Mouse (Mus musculus): ENCODE results near the gene Nfkbia.

Nfkbia gene

DNA sequence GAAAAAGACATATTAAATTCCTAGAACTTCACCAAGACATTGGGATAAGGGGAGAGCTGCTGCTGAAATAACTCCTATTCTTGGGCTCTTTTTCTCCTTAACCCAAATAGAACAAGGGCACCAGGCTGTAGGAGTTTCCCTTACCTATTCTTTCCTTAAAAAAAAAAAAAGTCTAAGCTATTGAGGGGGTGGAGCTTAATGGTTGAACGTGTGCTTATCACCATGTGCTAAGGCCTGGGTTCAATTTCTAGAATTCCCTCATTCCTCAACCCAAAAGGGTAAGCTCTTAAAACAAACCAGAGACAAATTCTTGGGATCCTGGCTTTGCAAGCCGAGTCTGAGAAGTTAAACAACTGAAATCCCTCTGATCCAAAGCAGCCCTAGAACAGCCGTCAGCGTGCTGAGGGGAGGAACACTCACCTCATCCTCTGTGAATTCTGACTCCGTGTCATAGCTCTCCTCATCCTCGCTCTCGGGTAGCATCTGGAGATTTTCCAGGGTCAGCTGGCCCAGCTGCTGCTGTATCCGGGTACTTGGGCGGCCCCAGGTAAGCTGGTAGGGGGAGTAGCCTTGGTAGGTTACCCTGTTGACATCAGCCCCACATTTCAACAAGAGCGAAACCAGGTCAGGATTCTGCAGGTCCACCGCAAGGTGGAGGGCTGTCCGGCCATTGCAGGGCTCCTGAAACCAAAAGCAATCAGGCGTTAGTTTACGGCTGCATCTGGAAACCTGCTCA is 2.3 kb downstream of the Nfkbia start:
- DNase-seq = peak; percentile 32

DNA sequence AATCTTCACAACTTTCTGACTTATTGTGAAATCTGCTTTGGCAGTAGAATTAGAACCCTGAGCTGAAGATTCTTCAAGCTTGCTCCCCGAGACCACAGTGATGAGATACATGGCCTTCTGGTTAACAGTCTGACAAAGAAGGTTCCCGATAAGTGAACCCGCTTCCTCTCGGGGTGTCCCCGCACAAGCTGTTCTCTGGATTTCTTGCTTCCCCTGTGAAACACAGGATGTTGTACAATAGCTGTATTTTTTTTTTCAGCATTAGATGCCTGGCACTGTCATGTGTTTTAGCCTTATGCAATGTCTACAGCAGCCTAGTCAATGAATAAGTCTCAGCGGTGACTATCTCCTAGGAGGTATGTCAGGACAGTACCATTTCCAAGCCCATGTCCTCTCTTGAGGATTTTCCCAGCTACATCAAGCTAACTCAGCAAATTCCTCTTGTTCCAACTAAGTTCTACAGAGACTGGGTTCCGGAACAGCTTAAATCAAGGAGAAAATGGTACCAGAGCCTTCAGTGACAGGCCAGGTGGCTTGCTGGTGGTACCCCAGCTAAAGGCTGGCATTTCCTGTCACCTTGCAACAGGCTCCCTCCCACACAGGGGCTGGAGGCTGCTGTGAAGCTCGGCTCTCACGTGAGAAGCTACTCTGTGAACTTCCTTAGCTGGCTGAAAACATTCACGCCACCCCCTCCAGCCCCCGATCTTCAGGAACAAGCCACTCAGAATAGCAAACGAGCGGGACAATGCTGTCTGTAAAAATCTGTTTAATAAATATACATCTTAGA is 3.6 kb downstream of the Nfkbia start:
- no peak for DNase-seq

DNA sequence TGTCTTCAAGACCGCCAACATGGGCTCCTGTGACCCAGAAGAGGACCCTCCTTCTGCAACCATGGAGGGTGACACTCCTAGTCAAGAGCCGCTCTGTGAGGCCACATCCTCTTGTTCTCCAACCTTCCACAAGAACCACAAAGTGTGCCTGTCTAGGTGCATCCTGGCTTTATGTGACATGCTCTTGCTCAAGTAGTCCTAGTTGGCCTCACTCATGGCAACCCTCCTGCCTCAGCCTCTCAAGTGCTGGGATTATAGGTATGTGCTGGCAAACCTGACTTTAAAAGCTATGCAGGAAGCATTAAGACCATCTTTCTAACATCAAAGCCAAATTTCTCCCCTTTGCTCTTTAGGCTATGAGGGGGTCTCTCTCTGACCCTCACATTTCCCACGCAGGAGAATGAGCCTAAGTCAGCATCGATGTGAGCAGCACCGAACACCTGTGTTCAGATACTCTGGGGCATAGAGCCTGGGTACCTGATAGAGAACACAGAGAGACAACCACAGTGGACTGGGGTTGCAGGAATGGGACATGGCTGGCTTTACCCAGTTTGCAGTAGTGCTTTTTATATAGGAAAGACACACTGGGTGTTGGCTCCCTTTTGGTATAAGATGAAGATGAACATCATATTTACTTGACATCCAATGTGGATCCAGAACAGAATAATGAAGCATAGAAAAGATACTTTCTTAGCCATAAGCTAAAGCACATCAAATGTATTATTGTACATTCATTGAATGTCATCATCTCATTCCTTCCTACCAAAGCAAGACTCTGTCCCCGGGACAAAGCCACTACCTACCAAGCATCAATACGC is 4.4 kb downstream of the Nfkbia start:
- no peak for DNase-seq

DNA sequence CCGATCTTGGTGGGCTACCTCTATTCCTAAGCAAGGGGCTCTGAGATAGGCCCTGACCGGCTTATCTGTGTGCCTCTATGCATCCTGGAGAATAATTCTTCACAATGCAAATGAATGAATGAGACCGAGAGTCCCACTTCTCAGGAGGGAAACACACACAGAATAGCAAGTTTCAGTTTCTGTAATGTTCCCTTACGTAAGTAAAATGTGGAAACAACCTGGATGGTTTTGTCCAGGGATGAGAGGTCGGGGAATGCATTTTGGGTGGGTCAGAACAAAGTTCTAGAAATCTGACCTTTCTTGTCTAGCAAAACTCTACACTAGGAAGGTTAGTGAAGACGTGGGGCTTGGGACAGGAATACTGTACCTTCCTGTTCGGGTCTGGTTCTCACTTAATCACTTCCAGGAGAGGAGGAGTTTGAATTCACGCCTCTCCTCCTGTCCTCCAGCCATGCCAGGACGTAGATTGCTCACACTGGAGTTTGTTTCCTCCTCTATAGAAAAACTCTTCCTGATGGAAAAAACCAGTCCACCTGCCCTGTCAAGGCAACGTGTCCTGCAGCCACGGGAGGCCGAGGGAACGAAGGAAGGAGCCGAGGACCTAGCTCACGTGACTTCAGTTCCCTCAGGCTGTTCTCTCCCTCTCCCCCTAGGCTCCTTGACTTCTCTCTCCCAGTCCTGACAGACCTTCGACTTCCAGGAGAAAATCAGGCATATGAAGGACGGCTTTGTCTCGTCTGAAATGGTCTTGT is 5.3 kb downstream of the Nfkbia start:
- no peak for DNase-seq

DNA sequence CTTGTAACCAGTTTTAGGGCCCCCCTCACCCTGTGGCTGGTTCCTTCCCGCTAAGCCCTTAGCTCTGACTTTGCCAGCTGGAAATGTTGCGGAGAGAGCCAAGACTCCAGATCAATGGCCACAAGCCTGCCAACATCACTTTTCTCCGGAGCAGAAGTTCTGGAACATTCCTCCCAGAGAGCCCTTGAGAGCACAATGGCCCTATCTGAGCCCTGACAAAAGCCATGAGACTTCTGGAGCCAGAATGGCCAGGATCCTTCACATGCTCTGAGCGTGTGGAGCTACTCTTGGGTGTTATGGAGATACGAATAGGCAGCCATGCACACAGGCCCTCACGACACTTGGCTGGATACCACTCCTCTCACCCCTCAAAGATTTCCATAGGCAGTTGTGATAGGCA is 7.6 kb downstream of the Nfkbia start:
- no peak for DNase-seq

DNA sequence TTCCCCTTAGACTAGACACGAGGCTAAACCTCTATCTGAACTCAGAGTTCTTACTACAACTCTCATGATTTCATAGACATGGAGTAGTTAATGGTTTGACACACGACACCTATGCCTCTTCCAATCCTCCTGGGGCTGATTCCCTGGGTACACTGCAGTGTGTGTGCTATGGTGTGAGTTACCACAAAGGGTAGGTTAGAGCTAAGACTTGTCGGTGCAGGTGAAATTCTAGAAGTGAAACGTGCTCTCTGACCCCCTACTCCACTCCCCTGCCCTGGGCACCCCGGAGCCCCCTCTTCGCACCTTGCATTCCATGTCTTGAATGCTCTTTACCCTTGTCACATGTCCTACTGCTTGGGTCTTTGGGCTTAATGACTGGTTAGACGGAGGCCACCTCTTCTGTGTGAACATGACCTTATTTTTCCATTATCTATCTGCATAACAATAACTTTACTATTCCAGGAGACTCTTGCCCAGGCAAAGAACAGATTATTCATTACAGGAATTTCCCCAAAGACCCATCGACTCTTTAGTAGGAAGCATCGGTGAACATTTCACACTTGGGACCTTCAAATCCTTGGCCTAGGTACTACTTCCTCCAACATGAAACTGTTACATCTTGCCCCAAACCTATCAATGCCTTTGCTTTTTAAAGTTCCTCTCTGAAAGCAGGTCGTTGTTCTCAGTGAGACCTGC is 8.2 kb downstream of the Nfkbia start:
- DNase-seq = no peak

DNA sequence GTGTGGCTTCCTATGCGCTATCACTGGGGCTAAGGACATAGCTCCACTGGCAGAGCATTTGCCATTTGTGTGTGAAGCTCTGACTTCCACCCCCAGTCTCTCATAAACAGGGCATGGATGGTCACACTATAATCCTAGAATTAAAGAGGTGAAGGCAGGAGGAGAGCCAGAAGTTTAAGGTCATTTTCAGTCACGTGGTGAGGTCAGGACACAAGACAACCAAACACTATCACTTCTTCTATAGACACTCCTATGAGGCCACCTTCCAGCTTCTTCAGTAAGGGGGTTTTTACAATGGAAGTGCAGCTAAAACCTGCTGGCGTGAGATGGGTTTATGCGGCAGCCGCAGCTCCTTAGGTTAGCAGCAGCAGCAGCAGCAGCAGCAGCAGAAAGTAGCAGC is 8.9 kb downstream of the Nfkbia start:
- no peak for DNase-seq

DNA sequence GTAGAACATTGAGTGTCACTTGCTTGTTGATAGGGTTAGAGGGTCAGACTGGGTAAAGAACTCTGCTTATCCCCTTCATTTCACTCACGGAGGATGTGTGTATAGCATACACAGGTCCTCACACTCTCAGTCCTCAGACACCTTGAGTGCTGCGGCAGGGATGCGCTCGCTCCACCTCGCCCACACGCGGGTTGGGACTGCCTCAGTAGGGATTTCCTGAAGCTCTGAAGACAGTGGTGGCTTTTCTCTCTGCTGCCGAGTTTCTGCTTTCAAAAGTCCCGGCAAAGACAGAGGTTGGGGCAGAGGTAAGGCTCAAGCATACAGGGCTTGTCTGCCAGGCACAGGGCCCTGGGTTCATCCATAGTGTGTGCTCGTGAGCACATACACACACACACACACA is 9.7 kb downstream of the Nfkbia start:
- no peak for DNase-seq

DNA sequence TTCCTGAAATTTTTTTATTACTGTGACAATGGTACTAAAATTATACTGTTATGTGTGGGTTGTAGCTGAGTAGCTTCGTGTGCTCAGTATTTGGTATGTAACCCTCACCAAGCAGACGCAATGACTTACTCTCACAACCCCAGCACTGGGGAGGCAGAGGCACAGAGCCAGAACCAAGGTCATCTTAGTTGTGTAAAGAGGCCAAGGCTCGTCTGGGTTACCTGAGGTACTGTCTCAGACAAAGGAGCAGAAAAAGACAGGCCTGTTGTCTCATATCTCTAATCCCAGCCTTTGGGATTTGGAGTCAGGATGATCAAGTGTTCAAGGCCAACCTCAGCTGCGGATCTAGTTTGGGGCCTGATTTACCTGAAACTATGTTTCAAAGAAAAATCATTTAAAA is 10.7 kb downstream of the Nfkbia start:
- DNase-seq = no peak

DNA sequence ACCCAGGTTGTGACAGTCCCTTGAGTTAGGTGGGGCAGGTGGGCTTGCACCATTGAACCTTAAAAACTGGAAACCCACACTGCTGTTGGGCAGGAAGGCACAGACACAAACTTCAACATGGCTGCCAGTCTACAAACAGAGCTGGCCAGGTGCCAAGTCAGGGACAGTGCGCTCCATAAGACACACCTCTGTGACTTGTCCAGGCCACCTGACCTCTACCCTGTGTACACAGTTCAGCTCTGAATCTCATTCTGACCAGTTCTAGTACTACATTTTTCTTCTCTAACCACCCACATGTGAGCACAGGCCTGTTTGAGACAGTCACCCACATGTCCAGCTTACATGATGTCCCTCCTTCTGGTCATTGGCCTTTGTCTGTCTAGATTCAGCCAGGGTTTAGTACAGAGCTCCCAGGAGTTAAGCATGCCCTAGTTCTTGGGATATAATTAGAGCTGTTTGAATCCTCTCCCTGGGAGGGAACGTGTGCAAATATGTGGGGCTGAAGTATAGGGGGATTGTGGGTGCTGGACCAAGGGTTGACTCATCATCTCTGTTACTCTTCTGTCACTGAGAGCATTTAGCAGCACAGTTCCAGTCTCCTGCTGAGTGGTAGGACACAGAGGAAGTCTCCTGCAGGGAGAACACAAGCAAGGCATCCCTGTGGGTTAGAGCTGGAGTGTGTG is 11.8 kb downstream of the Nfkbia start:
- no peak for DNase-seq

DNA sequence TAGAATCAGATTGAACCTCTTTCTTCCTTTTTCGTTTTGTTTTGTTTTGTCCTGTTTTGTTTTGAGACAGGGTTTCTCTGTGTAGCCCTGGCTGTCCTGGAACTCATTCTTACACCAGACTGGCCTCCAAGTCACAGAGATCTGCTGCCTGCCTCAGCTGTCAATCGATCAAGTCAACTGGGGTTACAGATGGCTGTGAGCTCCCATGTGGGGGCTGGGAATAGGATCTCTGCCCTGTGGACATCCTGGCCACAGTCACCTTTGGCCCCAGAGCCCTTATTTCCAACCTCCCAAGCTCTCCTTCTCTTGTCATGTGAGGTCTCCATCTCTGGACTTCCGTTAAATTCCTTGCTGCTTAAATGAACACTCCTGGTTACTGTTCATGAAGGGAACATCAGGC is 13.5 kb downstream of the Nfkbia start:
- no peak for DNase-seq

DNA sequence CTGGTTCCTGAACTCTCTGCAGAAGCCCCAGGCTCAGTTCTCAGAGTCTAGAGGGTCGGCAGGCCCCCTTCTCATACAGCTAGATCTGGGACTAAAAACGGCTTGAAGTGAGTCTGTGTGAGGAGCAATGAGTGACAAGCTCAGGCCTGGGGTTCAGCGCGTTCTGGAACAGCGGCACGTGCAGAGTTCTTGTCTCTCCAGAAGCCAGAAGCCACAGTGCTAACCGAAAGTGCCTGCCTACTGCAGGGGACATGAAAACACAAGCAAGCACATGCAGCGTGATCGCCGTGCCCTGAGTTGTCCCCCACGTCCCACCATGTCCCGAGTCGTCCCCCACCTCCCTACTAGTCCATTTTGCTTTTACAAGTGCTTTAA is 18.3 kb downstream of the Nfkbia start:
- DNase-seq = no peak

DNA sequence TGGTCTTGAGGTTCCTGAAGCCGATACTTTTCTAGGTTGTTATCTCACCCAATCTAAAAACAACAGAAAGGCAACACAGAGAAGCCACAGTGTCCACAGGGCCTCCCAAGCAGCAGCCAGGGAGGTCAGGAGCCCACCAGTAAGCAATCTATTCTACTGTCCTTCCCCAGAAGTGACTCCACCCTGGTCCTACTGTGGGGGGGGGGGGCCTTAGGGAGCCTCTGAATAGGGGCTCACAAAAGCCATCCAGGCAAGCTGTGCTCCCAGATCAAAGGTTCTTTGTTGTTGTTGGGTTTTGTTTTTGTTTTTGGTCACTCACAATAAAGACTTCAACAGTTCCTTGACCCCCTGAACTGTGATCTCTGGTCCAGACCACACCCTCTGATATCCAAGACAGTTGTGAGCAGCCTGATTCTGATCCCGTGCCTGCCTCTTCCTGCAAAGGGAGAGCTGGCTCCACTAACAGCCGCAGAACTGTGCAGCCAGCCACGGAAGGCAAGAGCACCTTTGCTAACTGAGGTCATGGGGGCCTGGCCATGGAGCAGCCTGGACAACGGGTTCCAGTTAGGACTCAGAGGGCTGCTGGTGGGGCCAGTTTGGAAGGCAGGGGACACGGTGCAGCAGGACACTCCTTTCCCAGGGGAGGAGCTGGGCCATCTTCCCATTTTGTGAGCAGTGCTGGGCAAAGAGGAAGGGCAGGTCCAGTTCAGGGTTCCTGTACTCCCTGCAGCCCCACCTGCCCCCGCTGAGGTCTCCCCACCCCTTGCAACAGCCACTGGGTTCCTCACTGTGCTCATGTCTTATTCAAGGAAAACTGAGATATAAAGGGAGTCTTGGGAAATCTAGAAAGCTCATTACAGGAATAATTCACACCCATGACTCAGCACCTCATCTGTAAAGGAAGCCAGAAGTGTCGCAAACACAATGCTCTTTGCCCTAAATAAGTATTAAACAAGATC is 18.9 kb downstream of the Nfkbia start:
- no peak for DNase-seq

DNA sequence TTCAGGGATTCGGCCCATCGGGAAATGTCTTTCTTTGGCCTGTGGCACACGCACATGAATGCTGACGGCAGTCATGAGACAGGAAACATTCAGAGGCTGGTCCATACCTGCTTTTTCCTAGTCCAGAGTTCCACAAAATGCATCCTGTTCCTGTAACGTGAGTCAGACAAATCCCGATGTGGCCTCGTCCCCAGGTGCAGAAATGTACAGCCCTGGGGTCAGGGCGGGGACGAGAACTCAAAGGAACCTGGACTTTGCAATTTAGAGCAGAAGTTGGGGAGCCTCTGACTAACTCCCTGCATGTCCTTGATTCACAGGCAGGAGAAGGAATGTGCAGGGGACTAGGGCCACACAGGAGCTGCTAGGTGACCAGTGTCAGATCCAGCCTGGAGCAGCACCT is 21.1 kb downstream of the Nfkbia start:
- no peak for DNase-seq

DNA sequence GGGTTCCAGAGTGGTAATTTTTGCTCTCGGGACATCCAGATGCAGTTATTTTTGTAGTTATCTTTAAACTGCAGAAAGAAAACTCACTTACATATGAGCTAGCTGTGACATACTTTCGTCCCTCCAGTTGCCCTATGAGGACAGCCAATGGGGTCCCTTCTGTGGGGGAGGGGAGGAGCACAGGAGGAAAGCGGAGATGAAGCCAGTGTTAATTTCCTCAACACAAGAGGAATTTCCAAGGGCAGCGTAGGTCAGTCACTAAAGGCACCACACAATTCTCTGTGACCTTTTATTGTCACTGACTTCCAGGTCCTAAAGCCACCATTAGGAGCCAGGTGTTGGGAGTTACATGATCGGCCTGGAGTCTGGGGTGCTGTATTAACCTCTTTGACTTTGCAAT is 22.0 kb downstream of the Nfkbia start:
- DNase-seq = no peak

DNA sequence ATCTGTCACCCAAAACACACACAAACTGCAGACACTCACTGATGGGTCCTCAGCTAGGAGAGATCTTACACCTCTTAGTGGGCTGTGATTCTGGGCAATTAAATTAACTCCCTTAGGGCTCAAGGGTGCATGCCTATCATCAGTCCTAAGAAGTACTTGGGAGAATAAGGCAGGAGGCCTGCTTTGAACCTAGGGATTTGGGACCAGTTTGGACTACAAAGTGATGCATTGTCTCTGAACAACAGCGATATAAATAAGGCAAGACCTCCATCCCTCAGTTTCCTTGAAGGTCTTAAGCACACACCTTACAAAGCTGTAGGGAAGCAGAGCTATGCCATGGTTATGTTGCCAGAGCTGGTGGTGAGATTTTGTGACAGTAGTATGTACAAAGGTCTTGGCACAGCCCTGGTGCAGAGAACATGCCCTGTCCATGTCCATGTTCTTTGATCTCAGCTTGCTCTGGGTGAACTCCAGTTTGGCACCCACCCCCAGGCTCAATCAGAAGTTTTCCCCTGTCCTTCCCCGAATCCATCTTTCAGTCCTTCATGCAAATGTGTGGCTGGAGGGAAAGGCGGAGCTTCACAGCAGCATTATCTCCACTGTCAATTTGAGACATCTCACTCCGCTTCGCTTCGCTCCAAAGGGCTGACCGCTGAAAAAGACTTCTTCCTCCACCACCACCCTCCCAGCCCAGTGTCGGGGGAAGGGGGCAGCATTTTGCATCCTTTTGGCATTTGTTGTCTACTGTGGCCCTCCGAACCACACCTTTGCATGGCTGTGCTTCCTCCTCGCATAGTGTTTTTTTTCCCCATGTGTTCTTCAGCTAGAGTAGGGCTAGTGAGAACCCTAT is 24.9 kb downstream of the Nfkbia start:
- no peak for DNase-seq

DNA sequence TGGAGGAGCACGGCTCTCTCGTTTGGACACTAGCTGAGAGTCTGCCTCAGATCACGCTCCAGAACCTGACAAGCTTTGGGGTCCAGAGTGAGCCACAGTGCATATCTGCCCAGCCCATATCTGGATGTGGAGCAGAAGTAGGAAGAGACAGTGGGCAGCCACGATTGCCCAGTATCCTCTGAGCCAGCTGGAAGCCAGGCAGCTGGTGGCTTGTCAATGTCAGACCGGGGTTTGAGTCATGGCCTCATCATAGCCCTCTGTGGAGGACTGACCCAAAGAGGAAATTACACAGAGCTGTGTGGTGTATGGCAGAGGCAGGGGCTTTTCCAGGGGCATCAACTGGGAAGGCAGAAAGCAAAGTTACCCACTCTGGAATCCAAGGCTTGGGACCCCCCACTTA is 25.6 kb downstream of the Nfkbia start:
- no peak for DNase-seq

DNA sequence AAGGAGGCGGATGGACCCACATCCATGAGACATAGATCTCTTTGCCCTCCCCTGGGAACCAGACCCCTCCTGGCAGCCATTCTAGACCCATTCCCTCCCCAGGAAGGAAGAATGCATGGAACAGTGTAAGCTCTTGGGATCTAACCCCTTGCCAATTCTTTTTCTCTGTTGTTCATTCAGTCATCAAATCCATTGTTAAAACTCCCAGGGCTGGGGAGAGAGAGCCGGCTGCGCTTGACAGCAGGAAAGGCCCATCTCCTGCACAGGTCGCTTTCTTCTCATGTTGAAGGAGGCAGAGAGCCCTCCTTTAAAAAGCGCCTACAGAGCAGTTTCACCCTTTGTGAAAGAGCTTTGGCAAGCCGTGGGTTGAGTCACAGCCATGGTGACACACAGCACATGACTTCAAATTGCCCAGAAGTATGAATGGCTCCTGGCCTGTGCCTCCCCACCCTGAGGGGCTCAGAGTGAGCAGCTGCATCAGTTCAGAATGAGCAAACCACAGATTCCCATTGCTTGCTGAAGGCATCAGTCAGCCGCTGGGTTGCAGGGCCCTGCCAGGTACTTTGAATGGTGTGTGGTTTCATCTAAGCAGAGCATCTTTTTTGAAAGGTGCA is 26.3 kb downstream of the Nfkbia start:
- peak; percentile 53 for DNase-seq

DNA sequence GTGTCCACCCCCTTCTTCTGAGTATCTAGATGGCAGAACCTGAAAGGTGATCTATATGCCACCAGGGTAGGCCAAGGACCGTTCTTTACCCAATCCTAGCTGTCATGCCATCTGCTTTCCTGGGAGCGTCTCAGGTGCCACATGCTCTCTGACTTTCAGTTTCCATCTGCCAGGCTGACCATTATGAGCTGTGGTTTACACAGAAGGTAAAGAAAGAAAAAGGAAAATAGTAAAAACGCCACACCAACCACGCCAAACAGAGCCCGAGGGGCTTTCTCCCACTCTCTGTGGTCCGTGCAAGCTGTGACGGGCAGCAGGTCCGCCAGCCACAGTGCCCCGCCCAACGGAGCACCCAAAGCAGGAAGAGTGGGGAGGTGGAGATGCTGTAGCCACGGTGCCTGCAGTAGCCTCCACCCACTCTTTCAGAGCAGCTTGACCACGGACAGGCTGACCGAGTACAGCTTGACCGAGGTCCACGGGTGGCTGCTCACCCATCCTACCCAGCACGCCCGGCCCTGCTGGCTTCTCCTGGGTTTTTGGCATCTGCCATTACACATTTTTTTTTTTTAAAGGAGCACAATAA is 27.0 kb downstream of the Nfkbia start:
- DNase-seq = peak; percentile 86
